Mouse (Mus musculus) megakaryocyte, adult 5-6 weeks (primary cell): Measurements from ENCODE around the gene Rpl36al. TPM values are rescaled to one million over a fixed set of nuclear protein-coding genes. Genes with fewer than 3 reads are reported as not detected.

Experiments
- ATAC-seq: 2 replicates; pipeline ENCODE4 v1.8.0; 2016; ENCODE audit warnings: mild to moderate bottlenecking, inconsistent platforms; ENCODE audit not compliant: poor library complexity, severe bottlenecking
- total RNA-seq, 2 experiments: library from RNA; stranded (forward) in 1 of 2; stranded (reverse) in 1 of 2; fragments of 153-499, 151-499 nt in 1 of 2; fragments of 221-1000, 200-1000 nt in 1 of 2; gene quantifications; 2 replicates each; pipeline versions ENCODE4 v1.2.3 to v1.2.4; 2015 to 2017

Gene Rpl36al
- total RNA-seq, 2 experiments from 2014 or later = 691 to 1,157 TPM

- ATAC-seq = peak; percentile 67
These were observed 24.3 kb downstream of the Rpl36al start for GRCm38 (mm10) chr12:69159578-69159940.

DNA sequence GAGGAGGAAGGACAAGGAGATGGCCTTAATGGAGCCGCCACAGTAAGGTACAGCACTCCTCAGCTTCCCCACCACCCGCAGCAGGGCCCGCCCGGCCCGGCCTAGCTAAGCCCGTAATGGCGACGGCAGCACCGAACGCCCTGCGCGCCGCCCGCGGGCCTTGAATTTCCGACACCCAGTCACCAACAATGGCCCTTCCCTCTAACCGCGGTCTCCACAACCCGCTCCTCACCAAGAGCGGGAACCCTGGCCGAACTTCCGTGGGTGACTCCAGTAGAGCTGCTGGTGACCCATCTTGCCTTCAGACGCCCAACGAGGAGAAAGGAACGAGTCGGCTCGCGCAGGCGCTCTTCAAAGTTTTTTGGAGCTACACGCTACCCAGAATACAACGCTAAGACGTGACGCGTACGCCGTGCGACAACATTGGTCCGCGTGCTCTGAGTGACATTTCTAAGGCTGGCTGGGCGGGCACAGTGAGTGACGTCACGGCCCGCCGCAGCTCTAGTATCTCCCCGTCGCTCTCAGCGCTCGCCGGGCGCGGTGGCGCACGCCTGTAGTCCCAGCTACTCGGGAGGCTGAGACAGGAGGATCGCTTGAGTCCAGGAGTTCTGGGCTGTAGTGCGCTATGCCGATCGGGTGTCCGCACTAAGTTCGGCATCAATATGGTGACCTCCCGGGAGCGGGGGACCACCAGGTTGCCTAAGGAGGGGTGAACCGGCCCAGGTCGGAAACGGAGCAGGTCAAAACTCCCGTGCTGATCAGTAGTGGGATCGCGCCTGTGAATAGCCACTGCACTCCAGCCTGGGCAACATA is 24.9 kb downstream of the Rpl36al start, which contains the start of gene Rps29:
Gene Rps29, minus strand, starts transcription at position 422 of the 813 bp plus-strand sequence.
- ATAC-seq = peak; percentile 93

GRCm38 (mm10) chr12:69158366-69158764 is 25.5 kb downstream of the Rpl36al start:
- 0 out of 2 replicates have a peak, but pooled peaks have one; percentile 1 for ATAC-seq

- no peak for ATAC-seq
These were observed 26.8 kb downstream of the Rpl36al start for GRCm38 (mm10) chr12:69157107-69157506.

DNA sequence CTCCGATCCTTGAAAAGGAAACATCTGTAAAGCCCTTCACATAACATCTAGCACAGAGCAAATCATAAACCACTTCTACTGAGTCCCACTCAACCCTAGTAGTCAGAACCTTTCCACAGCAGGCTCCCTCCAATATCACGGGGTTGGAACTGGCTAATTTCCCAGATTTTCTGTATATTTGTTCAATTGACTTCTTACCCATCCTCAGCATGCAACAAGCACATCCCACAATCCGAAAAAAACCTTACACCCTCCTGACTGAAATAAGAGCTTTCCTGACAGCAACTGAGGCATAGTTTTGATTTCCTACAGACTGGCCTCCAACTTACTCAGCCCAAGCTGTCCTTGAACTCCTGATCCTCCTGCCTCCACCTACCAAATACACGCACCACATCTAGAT is 27.4 kb downstream of the Rpl36al start:
- no peak for ATAC-seq

DNA sequence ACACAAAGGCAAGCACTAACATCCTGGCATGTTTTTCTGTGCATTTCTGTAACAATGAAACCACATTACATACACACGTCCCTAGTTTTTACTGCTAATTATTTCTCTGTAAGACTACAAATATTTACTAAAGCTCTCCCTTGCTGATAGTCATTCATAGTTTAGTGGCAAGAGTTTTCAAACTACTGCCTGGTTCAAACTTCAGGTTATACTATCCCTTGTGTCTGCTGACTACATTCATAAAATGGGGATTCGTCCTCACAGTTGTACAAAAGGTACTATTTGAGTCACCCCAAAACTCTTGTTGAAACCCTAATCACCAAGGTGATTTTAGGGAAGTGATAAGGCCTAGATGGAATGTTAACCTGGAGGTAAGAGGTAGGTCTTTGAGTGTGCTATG is 28.0 kb downstream of the Rpl36al start:
- ATAC-seq = no peak

DNA sequence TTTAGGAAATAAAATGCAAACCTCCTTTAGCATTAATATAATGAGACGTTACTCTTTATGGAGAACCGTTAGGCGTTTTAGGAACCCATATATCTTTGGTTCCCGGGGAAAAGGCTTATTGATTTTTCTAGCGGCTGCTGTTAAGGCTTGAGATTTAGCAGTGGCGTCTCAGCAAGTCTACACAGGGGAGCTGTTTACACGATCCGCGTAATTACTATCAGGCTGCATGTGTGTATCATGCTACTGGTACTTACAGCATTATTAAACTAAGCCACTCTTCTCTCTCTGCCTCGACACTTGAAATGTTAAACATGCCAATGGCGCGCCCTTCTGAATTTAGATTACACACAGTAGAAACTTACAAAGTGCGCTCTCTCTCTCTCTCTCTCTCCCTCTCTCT is 33.8 kb downstream of the Rpl36al start:
- ATAC-seq = no peak

DNA sequence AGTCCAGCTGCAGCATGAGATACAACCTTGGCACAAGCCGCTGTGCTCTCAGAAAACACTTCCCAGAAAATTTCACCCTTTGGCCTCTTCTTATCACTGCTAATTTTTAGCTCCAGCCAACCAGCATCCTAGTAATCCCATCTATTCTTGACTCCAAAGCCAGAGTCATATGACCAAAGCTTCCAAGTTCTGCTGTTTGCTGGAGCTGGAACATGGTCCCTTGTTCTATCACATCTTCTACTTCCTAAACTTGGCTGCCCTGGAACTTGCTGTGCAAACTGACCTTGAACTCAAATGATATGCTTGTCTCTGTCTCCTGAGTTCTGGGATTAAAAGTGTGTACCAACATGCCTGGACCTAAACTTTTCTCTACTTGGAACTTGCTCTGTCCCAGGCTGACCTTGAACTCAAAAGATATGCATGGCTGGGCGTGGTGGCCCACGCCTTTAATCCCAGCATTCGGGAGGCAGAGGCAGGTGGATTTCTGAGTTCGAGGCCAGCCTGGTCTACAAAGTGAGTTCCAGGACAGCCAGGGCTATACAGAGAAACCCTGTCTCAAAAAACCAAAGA is 36.6 kb downstream of the Rpl36al start:
- ATAC-seq = no peak

GRCm38 (mm10) chr12:69143460-69143859 is 40.4 kb downstream of the Rpl36al start:
- ATAC-seq = no peak

DNA sequence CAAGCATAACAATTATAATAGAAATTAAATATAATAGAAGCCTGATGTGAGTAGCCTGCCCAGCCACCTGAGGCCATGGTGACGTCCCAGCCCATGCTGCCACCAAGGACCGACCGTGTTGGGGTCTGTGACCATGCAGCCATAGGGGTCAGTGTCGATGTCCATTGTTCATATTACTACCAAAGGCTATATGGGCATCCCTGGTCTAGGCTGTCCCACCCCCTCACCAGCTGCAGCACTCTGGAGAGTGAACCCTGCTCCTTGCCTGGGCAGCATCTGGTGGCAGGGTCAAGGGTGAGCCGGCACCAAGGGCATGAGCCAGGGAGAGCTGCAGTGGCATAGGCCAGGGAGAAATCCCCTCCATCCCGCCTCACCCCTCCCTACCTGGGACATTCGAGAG is 44.0 kb downstream of the Rpl36al start:
- ATAC-seq = no peak

- ATAC-seq = no peak
These were observed 44.7 kb downstream of the Rpl36al start for GRCm38 (mm10) chr12:69139201-69139600.

Other genes with a start within 250 kb of the Rpl36al start
- gene Rps29, start 24.9 kb downstream of the Rpl36al start, total RNA-seq (2015) = 1,804 and 2,132 TPM in 2 replicates
- 1,670 and 2,037 TPM in 2 replicates for gene Rps29, start 24.9 kb downstream of the Rpl36al start, total RNA-seq (2017)
- gene Lrr1, start 15.3 kb downstream of the Rpl36al start, total RNA-seq (2015) = 23.3 and 27.6 TPM in 2 replicates
- gene Lrr1, start 15.3 kb downstream of the Rpl36al start, total RNA-seq (2017) = 13.3 and 13.7 TPM in 2 replicates
- gene Mgat2, start 74 bp upstream of the Rpl36al start, total RNA-seq (2015) = 82.9 and 91.6 TPM in 2 replicates
- gene Mgat2, start 74 bp upstream of the Rpl36al start, total RNA-seq (2017) = 89.3 and 91.9 TPM in 2 replicates
- gene Gm49383, start 13.0 kb upstream of the Rpl36al start, total RNA-seq (2015) = 1.8 and 4.7 TPM in 2 replicates
- gene Gm49383, start 13.0 kb upstream of the Rpl36al start, total RNA-seq (2017) = 18.6 and 18.8 TPM in 2 replicates
- 3.7 and 4.4 TPM in 2 replicates for gene Dnaaf2, start 14.3 kb upstream of the Rpl36al start, total RNA-seq (2015)
- 3.5 and 7.2 TPM in 2 replicates for gene Dnaaf2, start 14.3 kb upstream of the Rpl36al start, total RNA-seq (2017)
- 8.8 and 19.8 TPM in 2 replicates for gene Gm49384, start 20.2 kb upstream of the Rpl36al start, total RNA-seq (2015)
- gene Gm49384, start 20.2 kb upstream of the Rpl36al start, total RNA-seq (2017) = 8.3 and 12.8 TPM in 2 replicates
- gene Pole2, start 44.1 kb upstream of the Rpl36al start, total RNA-seq (2015) = 35.6 and 50.8 TPM in 2 replicates
- gene Pole2, start 44.1 kb upstream of the Rpl36al start, total RNA-seq (2017) = 22.5 and 31.2 TPM in 2 replicates
- 0.91 and 3.5 TPM in 2 replicates for gene Klhdc1, start 57.1 kb upstream of the Rpl36al start, total RNA-seq (2015)
- 2.9 and 5.1 TPM in 2 replicates for gene Klhdc1, start 57.1 kb upstream of the Rpl36al start, total RNA-seq (2017)
- 35.7 and 38.6 TPM in 2 replicates for gene Klhdc2, start 112.6 kb upstream of the Rpl36al start, total RNA-seq (2015)
- gene Klhdc2, start 112.6 kb upstream of the Rpl36al start, total RNA-seq (2017) = 34.6 and 36.8 TPM in 2 replicates
- 43.7 and 44.6 TPM in 2 replicates for gene Nemf, start 173.1 kb upstream of the Rpl36al start, total RNA-seq (2015)
- gene Nemf, start 173.1 kb upstream of the Rpl36al start, total RNA-seq (2017) = 67.3 and 79.7 TPM in 2 replicates
- 78.8 and 94.8 TPM in 2 replicates for gene Arf6, start 188.1 kb upstream of the Rpl36al start, total RNA-seq (2015)
- gene Arf6, start 188.1 kb upstream of the Rpl36al start, total RNA-seq (2017) = 125 and 133 TPM in 2 replicates
- gene Gm9887, start 188.4 kb upstream of the Rpl36al start, total RNA-seq (2015) = not detected in 2 replicates
- gene Gm9887, start 188.4 kb upstream of the Rpl36al start, total RNA-seq (2017) = not detected in 2 replicates